Mouse (Mus musculus): Measurements from ENCODE around the gene Top3b. TPM values are rescaled to one million over a fixed set of nuclear protein-coding genes. Genes with fewer than 3 reads are reported as not detected.

Top3b gene
- polyA plus RNA-seq, 1 experiment from 2014 or later = 82.8 TPM

Other genes starting within 250 kb of the Top3b start
- not detected in 2 replicates for gene Olfr19, start 194.3 kb upstream of the Top3b start, polyA plus RNA-seq (2015; fragmentation: Nextera tagmentation; extraction: Ambion mirVana)
- 21.4 and 21.7 TPM in 2 replicates for gene Spag6l, start 41.3 kb upstream of the Top3b start, polyA plus RNA-seq (2015; fragmentation: Nextera tagmentation; extraction: Ambion mirVana)
- 0.20 TPM in 1 of 2 replicates, not detected in the other for gene Igll1, start 6.8 kb upstream of the Top3b start, polyA plus RNA-seq (2015; fragmentation: Nextera tagmentation; extraction: Ambion mirVana)
- 1.1 TPM in 2 replicates for gene Vpreb1, start 107 bp downstream of the Top3b start, polyA plus RNA-seq (2015; fragmentation: Nextera tagmentation; extraction: Ambion mirVana)
- 29.6 and 30.7 TPM in 2 replicates for gene Ppm1f, start 25.7 kb downstream of the Top3b start, polyA plus RNA-seq (2015; fragmentation: Nextera tagmentation; extraction: Ambion mirVana)
- gene Mapk1, start 112.6 kb downstream of the Top3b start, polyA plus RNA-seq (2015; fragmentation: Nextera tagmentation; extraction: Ambion mirVana) = 180 and 182 TPM in 2 replicates
- gene Ypel1, start 199.0 kb downstream of the Top3b start, polyA plus RNA-seq (2015; fragmentation: Nextera tagmentation; extraction: Ambion mirVana) = 167 and 172 TPM in 2 replicates
- gene Ppil2, start 240.5 kb downstream of the Top3b start, polyA plus RNA-seq (2015; fragmentation: Nextera tagmentation; extraction: Ambion mirVana) = 146 and 156 TPM in 2 replicates

Measured in midbrain, embryonic 15.5 days (tissue).